Mouse (Mus musculus) layer of hippocampus, adult 9-11 months (tissue): ENCODE measurements at regions not wholly inside any gene's neighbourhood (a gene's known extent, or its start where the extent isn't known, plus 50 kb on each side); places are given as distances from the start of the nearest gene placed in this dataset.

Experiments
- DNase-seq: peaks from one replicate; pipeline ENCODE4 v3.0.0; 2022

DNA sequence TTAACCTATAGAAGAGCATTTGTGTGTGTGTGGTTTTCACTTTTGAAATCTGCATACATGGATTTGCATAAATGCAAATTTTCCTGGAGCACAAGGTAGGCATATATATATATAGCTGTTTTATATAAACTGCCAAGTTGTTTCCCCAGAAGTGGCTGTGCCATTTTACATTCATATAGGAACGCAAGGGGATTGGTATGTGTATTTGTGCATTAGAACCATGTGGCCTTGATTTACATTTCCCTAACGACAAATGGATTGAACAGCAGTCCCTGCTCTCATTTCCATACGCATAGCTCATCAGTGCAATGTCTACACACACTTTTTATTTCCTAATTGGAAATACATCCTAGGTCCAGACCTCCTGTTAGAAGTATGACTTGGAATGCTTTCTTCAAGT is 1069.9 kb downstream of the Synb start:
- DNase-seq: no peak

DNA sequence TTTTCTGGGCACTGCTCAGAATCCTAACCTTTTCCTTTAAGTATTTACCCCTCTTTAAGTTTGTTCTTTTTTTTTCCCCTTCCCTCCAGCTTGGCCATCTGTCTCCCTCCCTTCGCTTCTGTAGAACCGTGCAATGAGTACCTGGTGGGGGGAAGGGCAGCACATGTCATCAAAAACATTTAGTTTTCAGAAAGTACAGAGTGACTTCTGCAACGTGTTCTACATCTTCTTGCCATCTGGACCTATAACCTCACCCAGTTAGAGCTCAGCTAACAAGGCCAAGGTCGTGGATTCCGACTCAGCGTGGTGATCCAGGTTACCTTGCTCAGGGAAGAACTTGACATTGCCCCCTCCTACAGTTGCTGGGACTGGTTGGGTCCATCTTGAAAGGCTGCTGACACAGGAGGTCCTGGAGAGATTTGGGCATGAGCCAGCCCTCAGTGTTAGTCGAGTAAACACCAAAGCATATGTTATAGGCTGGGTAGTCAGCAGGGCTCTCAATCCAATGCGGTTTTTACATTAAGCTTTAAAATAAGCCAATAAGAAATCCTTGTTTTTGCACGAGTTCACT is 1075.0 kb downstream of the Synb start:
- DNase-seq: no peak

GRCm38 (mm10) chr14:68218471-68218870 is 1075.6 kb downstream of the Synb start:
- DNase-seq: peak; percentile 17

DNA sequence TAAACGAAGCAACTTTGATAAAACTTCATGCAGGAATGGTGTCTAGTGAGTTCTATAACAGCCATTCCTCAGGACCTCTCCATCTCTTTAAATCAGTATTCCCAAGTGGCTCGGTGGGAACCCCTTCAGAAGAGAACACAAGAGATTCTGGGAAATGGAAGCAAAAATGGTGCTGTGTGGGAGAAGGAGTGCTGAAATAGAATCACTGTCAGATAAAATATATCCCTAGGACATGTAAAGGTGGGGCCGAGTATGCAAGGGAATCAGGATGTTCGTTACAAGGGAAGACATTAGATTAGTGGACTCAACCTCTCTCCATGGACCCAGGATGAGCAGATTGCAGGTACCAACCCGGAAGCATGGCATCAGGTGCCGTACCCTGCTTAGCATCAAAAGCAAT is 1076.1 kb downstream of the Synb start:
- DNase-seq: no peak

DNA sequence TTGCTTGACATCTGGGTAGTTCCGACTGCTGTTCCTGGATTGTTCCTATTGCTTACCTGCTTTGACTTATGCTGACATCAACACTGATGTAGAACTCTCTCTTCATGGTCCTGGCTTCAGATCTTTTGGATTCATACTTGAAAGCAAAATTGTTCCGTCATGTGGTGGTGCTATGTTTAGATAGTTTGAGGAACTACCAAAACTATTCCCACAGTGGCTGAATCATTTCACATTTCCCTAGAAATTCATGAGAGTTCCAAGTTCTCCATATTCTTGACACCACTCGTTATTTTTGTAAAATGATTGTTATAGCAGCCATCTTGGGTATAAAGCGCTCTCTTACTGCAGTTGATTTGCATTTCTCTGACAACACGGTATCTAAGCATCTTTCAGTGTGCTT is 1080.2 kb downstream of the Synb start:
- DNase-seq: no peak

DNA sequence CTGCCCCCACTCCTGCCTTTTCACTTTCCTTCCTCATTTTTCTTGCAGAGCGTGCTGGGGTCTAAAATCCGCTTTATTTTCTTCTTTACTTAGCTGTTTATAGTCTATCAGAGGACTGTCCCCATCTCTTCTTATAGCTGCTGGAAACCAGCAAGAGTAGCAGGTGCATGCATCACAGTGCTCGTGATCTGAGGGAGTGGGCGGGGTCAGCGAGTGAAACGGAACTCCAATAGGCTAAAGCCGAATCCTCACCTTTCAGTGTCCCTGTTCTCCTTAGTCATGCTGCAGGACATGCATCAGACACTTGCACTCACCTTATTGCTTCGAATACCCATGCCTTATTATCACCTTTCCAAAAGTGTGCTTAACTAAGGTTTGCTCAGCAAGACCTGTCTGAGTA is 1095.3 kb downstream of the Synb start:
- DNase-seq: no peak

GRCm38 (mm10) chr14:68197470-68197800 is 1096.7 kb downstream of the Synb start:
- DNase-seq: no peak

DNA sequence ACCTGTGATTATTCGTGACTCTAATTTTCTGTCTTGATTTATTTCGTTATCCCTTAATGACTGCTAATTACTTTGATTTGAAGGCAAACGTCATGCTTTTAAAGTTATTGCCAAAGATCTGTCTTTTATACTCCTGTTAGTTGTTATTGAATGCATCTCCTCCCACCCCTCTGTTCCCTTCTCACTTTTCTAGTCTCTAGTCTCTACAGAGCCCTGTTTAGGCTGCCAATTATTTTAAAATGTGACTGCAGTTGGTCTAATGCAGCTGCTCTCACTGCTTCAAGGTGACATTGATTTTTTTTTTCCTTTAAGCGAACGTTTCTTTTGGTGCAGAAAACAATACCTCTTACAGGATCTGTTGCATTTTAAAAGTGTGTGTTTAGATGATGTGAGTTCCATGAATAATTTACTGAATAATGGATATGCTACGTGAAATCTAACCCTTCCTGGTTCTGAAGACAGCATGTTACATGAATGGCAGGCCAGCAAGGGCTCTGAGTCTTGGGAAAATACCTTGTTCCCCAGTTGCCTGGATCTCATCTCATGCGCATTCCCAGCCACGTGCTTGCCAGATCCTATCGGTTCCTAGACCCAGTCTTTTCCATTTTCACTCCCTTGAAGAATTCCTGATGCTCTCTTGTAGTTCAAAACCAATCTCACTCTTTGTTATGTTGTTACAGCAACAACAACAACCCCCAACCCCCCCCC is 1097.2 kb downstream of the Synb start:
- DNase-seq: no peak

- no peak for DNase-seq
These were observed 1097.9 kb downstream of the Synb start for GRCm38 (mm10) chr14:68196201-68196600.

GRCm38 (mm10) chr14:68189876-68190275 is 1104.2 kb downstream of the Synb start:
- DNase-seq: no peak

- DNase-seq: no peak
These were observed 1105.8 kb downstream of the Synb start for GRCm38 (mm10) chr14:68188325-68188724.

- DNase-seq: no peak
These were observed 1111.5 kb downstream of the Synb start for GRCm38 (mm10) chr14:68182606-68183005.

DNA sequence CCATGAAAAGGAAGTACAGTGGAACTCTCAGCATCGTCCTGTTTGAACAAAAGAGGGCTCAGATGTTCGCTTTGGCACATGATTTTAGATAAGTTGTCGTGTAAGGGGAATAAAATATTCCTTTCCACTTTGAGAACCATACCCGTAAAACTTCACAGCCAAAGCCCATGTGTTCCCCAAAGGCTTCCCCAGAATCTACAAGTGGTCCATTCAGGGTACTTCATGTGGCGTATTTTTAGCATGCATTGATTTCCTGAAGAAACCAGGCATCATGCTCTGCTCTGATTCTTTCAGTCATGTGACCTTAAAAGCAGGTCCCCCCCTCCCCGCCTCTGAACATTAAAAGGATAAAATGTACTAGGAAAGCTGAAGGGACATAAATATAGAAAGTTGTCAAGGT is 1112.9 kb downstream of the Synb start:
- DNase-seq: no peak
